Mouse (Mus musculus) limb, embryonic 11.5 days (tissue): ENCODE results near the gene Gcnt1. TPM values are rescaled to one million over a fixed set of nuclear protein-coding genes. Genes with fewer than 3 reads are reported as not detected.

Experiments
- ATAC-seq: fragments of 200-750 bp; cut with Nextera tagmentation; 2 replicates; pipeline ENCODE4 v1.8.0; 2017; ENCODE audit warnings: low read depth; ENCODE audit not compliant: insufficient number of reproducible peaks, low FRiP score, low TSS enrichment
- DNase-seq: peaks from one replicate; pipeline ENCODE4 v3.0.0-alpha.2; 2015; ENCODE audit warnings: low spot score
- H3K27ac ChIP-seq: fragments of 300-500 bp; sonication (generic); replicated peaks from 2 replicates; pipeline ENCODE4 v1.5.1; 2014; ENCODE audit warnings: low read depth, mild to moderate bottlenecking, low read length
- H3K27me3 ChIP-seq: fragments of 300-500 bp; sonication (generic); 2 replicates; pipeline ENCODE4 v1.6.1; 2014; ENCODE audit warnings: mild to moderate bottlenecking, low read length, mixed read lengths; ENCODE audit not compliant: control insufficient read depth, insufficient read depth
- H3K36me3 ChIP-seq: fragments of 300-500 bp; sonication (generic); 2 replicates; pipeline ENCODE4 v1.6.1; 2014; ENCODE audit warnings: mild to moderate bottlenecking, low read length, moderate library complexity, mixed read lengths; ENCODE audit not compliant: control insufficient read depth, insufficient read depth
- H3K4me1 ChIP-seq: fragments of 300-500 bp; sonication (generic); 2 replicates; pipeline ENCODE4 v1.6.1; 2014; ENCODE audit warnings: low read length, mixed read lengths; ENCODE audit not compliant: control insufficient read depth, insufficient read depth
- H3K4me2 ChIP-seq: fragments of 300-500 bp; sonication (generic); 2 replicates; pipeline ENCODE4 v1.6.1; 2014; ENCODE audit warnings: low read depth, mild to moderate bottlenecking, moderate library complexity; ENCODE audit not compliant: severe bottlenecking
- H3K4me3 ChIP-seq: fragments of 300-500 bp; sonication (generic); 2 replicates; pipeline ENCODE4 v1.5.1; 2014; ENCODE audit warnings: low read depth, low read length
- H3K9ac ChIP-seq: fragments of 300-500 bp; sonication (generic); 2 replicates; pipeline ENCODE4 v1.6.1; 2014; ENCODE audit warnings: mild to moderate bottlenecking, low read length
- H3K9me3 ChIP-seq: fragments of 300-500 bp; sonication (generic); 2 replicates; pipeline ENCODE4 v1.6.1; 2016; ENCODE audit warnings: low read length; ENCODE audit not compliant: control insufficient read depth
- WGBS: fragments of 180-500 bp; shearing (Covaris S2); extraction: QIAGEN DNeasy Blood & Tissue Kit; methylation state at CpG from one replicate; pipeline ENCODE4 v1.1.7; 2014; 5-methylcytosine and 5-hydroxymethylcytosine counted together
- polyA plus RNA-seq: library from polyadenylated mRNA; unstranded; fragments of >200 nt; fragmentation: Nextera tagmentation; extraction: Ambion mirVana; gene quantifications from 2 replicates; pipeline ENCODE4 v1.2.1, GENCODE M21; 2014

Gcnt1 gene
- polyA plus RNA-seq, 1 experiment from 2014 or later = 5.3 TPM

DNA sequence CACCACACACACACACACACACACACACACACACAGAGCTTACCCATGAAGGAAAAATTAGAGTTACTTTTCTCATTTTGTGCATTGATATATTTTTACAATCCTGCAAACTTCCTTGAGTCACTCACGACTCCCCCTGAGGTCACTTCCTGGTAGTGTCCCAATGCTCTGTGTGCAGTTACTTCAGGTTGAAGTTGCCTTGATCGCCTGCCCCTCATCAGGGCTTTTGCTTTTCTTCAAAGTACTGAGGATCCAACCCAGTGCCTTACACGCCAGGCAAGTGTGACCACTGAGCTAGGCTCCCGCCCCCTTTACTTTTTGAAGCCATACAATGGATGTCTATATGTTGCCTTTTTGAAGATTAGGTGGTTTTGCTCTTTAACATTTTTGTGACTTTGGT is 27.3 kb upstream of the Gcnt1 start:
- no peak for ATAC-seq
- no peak overlapping the region for H3K9ac ChIP-seq
- no peaks in the 10 kb centered on the region for H3K9me3 ChIP-seq
- H3K4me2 ChIP-seq = no peak overlapping the region
- H3K27me3 ChIP-seq = no peaks in the 10 kb centered on the region
- 0 out of 2 replicates have a peak, but pooled peaks cover 4% of the 10 kb centered on the region for H3K36me3 ChIP-seq
- no peak overlapping the region for H3K27ac ChIP-seq
- no peaks in the 10 kb centered on the region for H3K4me1 ChIP-seq
- no peak overlapping the region for H3K4me3 ChIP-seq
- DNase-seq = no peak
- WGBS = 89% methylated on average over 4 of the region's 4 CpGs

DNA sequence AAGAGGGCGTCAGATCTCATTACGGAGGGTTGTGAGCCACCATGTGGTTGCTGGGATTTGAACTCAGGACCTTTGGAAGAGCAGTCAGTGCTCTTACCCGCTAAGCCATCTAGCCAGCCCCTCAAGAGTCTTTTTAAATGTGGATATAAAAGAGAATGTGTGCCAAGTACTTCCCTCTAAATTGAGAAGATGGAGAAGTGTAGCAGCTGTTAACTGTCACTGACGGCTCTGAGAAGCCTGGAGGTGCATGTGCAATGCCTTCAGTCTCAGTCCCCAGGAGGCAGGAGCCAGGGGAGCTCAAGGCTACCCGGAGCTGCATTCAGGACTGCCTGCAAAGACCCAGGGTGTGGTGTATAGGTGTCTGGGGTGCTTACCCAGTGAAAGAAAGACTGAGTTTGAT is 25.3 kb upstream of the Gcnt1 start:
- H3K27ac ChIP-seq = no peak overlapping the region
- ATAC-seq = no peak
- H3K4me3 ChIP-seq = no peak overlapping the region
- no peak overlapping the region for H3K4me2 ChIP-seq
- H3K27me3 ChIP-seq = no peaks in the 10 kb centered on the region
- H3K9me3 ChIP-seq = no peaks in the 10 kb centered on the region
- H3K4me1 ChIP-seq = 0 out of 2 replicates have a peak, but pooled peaks cover 2% of the 10 kb centered on the region
- no peak overlapping the region for H3K9ac ChIP-seq
- 83% methylated on average over 5 of the region's 5 CpGs for WGBS
- 0 out of 2 replicates have a peak, but pooled peaks cover 4% of the 10 kb centered on the region for H3K36me3 ChIP-seq
- no peak for DNase-seq

- H3K9me3 ChIP-seq = no peaks in the 10 kb centered on the region
- H3K36me3 ChIP-seq = 0 out of 2 replicates have a peak, but pooled peaks cover 4% of the 10 kb centered on the region
- H3K9ac ChIP-seq = no peak overlapping the region
- H3K27me3 ChIP-seq = no peaks in the 10 kb centered on the region
- DNase-seq = no peak
- 0 out of 2 replicates have a peak, but pooled peaks cover 2% of the 10 kb centered on the region for H3K4me1 ChIP-seq
- H3K4me2 ChIP-seq = no peak overlapping the region
- 96% methylated on average over 4 of the region's 4 CpGs for WGBS
- no peak for ATAC-seq
- no peak overlapping the region for H3K4me3 ChIP-seq
- no peak overlapping the region for H3K27ac ChIP-seq
Observed at GRCm38 (mm10) chr19:17396802-17397201, 24.2 kb upstream of the Gcnt1 start.

GRCm38 (mm10) chr19:17393841-17394591 is 21.4 kb upstream of the Gcnt1 start, which contains the start of gene Rfk:
Gene Rfk, plus strand, starts transcription at chr19:17394043.
- H3K27ac ChIP-seq = no peak within 1 kb of the TSS
- peak; percentile 96 for ATAC-seq
- H3K9ac ChIP-seq = peak within 1 kb of the TSS; percentile 82
- H3K36me3 ChIP-seq = no peaks in the 10 kb centered on the region
- H3K27me3 ChIP-seq = no peaks in the 10 kb centered on the region
- DNase-seq = peak; percentile 96
- 0 out of 2 replicates have a peak, but pooled peaks cover 2% of the 10 kb centered on the region for H3K4me1 ChIP-seq
- WGBS = under 1% methylated on average over 58 of the region's 83 CpGs
- peak within 1 kb of the TSS; percentile 62 for H3K4me2 ChIP-seq
- peak within 1 kb of the TSS; percentile 84 for H3K4me3 ChIP-seq
- H3K9me3 ChIP-seq = no peaks in the 10 kb centered on the region

GRCm38 (mm10) chr19:17392866-17393265 is 20.2 kb upstream of the Gcnt1 start:
- WGBS = 16% methylated on average over 3 of the region's 3 CpGs
- H3K4me1 ChIP-seq = 0 out of 2 replicates have a peak, but pooled peaks cover 2% of the 10 kb centered on the region
- no peak overlapping the region for H3K27ac ChIP-seq

GRCm38 (mm10) chr19:17388404-17388803 is 15.8 kb upstream of the Gcnt1 start:
- ATAC-seq = no peak

More at GRCm38 (mm10) chr19:17392866-17393265, 20.2 kb upstream of the Gcnt1 start:
- Histone ChIP-seq H3K4me3 (no peak overlapping the region), H3K4me2 (peak overlapping the region; percentile 62; the same call in 1 of the 2 replicates), H3K27me3 (no peaks in the 10 kb centered on the region), H3K9ac (no peak overlapping the region), H3K36me3 (no peaks in the 10 kb centered on the region), H3K9me3 (no peaks in the 10 kb centered on the region)
- DNase-seq (no peak), ATAC-seq (no peak)

DNA sequence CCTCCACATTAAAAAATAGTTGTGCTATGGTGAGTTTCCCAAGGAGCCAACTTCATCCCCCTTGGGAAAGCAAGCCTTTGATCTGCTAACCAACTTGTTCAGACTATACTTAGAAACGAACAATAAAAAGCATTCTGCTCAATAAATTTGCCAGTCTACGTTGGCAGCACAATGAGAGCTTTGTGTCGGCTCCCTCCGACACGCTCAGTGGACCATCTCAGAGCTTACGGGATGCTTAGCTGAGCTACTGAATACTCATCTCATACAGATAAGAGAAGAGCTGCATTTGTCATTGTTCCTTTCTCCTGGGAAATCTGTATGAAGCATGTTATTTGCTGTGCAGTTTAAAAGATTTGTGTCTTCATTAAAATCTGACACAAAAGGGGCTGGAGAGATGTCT is 13.8 kb upstream of the Gcnt1 start:
- no peak for DNase-seq

More at GRCm38 (mm10) chr19:17388404-17388803, 15.8 kb upstream of the Gcnt1 start:
- peak; percentile 23 for DNase-seq
- Histone ChIP-seq H3K36me3 (no peaks in the 10 kb centered on the region), H3K4me1 (no peaks in the 10 kb centered on the region), H3K4me2 (no peak overlapping the region), H3K27me3 (no peaks in the 10 kb centered on the region), H3K9me3 (no peaks in the 10 kb centered on the region), H3K27ac (no peak overlapping the region), H3K9ac (no peak overlapping the region), H3K4me3 (no peak overlapping the region)
- 29% methylated on average over 2 of the region's 2 CpGs for WGBS

GRCm38 (mm10) chr19:17385426-17385825 is 12.8 kb upstream of the Gcnt1 start:
- H3K4me3 ChIP-seq = no peak overlapping the region
- H3K4me1 ChIP-seq = no peaks in the 10 kb centered on the region
- H3K4me2 ChIP-seq = no peak overlapping the region
- 95% methylated on average over 1 of the region's 1 CpGs for WGBS
- no peaks in the 10 kb centered on the region for H3K27me3 ChIP-seq
- H3K27ac ChIP-seq = no peak overlapping the region
- ATAC-seq (no peak), DNase-seq (no peak)
- no peak overlapping the region for H3K9ac ChIP-seq
- H3K9me3 ChIP-seq = no peaks in the 10 kb centered on the region
- H3K36me3 ChIP-seq = no peaks in the 10 kb centered on the region

More for the DNA sequence above, 13.8 kb upstream of the Gcnt1 start:
- H3K4me3 ChIP-seq = no peak overlapping the region
- no peak for ATAC-seq
- no peak overlapping the region for H3K9ac ChIP-seq
- WGBS = 72% methylated on average over 6 of the region's 6 CpGs
- no peak overlapping the region for H3K4me2 ChIP-seq
- H3K36me3 ChIP-seq = no peaks in the 10 kb centered on the region
- no peak overlapping the region for H3K27ac ChIP-seq
- H3K27me3 ChIP-seq = no peaks in the 10 kb centered on the region
- no peaks in the 10 kb centered on the region for H3K4me1 ChIP-seq
- H3K9me3 ChIP-seq = no peaks in the 10 kb centered on the region
